Mouse (Mus musculus): ENCODE data around the gene Cmtm6. TPM values are rescaled to one million over a fixed set of nuclear protein-coding genes. Genes with fewer than 3 reads are reported as not detected.

The Cmtm6 gene
- polyA plus RNA-seq, 1 experiment from 2014 or later = 15.0 TPM

DNA sequence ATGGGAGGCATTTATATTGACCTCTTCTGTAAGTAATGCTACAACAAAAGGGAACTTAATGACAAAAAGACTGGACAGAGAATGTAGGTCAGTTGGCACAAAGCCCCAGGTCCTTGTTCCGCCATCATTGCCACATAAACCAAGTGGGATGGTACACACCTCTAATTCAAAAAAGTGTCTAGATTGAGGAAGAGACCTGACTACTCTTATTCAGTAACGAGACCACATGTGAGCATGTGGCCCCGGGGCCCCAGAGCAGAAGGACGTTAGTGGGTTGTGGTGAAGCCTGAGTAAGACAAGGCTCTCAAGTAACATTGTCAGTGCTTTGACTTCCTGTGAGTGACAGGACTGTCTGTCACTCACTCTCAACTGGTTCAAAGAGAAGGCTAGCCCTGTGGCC, 39.3 kb downstream of the Cmtm6 start:
- no peaks in the 10 kb centered on the region for H3K36me3 ChIP-seq (ENCODE audit: control insufficient read depth, insufficient read depth, low read length)
- no peak for ATAC-seq (ENCODE audit: low read depth)
- no peak overlapping the region for H3K9ac ChIP-seq (replicated peaks; ENCODE audit: low read depth, low read length)
- no peaks in the 10 kb centered on the region for H3K27me3 ChIP-seq (ENCODE audit: control insufficient read depth, insufficient read depth, low read length)
- no peak overlapping the region for H3K27ac ChIP-seq (ENCODE audit: low read depth, low read length)
- H3K9me3 ChIP-seq (ENCODE audit: control insufficient read depth, low read length) = no peaks in the 10 kb centered on the region
- H3K4me1 ChIP-seq (ENCODE audit: control insufficient read depth, insufficient read depth, low read length) = 0 out of 2 replicates have a peak, but pooled peaks cover 2% of the 10 kb centered on the region
- 90% methylated on average over 4 of the region's 4 CpGs for WGBS
- H3K4me2 ChIP-seq (ENCODE audit: low read depth, low read length) = no peak overlapping the region
- no peak overlapping the region for H3K4me3 ChIP-seq (ENCODE audit: low read depth, low read length)

DNA sequence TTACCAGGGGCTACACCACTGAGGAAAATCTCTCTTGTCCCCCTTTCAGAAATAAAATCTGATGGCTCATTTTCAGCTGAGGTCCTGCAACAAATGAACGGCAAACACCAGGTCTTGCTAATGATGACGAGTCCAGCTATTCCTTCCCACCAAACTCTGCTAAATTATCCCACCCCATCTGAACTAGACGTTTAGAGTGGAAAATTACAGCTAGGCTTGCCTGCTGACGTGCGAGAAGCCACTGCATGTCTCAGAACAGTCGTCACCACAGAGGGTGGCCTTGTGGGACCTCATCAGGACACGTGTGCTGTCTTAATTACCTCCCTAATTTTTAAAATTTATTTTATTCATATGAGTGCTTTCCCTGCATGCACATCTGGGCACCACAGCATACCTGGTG, 40.6 kb downstream of the Cmtm6 start:
- 0 out of 2 replicates have a peak, but pooled peaks cover 2% of the 10 kb centered on the region for H3K4me1 ChIP-seq (ENCODE audit: control insufficient read depth, insufficient read depth, low read length)
- H3K9ac ChIP-seq (replicated peaks; ENCODE audit: low read depth, low read length) = no peak overlapping the region
- H3K27ac ChIP-seq (ENCODE audit: low read depth, low read length) = no peak overlapping the region
- no peaks in the 10 kb centered on the region for H3K9me3 ChIP-seq (ENCODE audit: control insufficient read depth, low read length)
- no peaks in the 10 kb centered on the region for H3K27me3 ChIP-seq (ENCODE audit: control insufficient read depth, insufficient read depth, low read length)
- no peak overlapping the region for H3K4me3 ChIP-seq (ENCODE audit: low read depth, low read length)
- 74% methylated on average over 7 of the region's 7 CpGs for WGBS
- no peak overlapping the region for H3K4me2 ChIP-seq (ENCODE audit: low read depth, low read length)
- no peaks in the 10 kb centered on the region for H3K36me3 ChIP-seq (ENCODE audit: control insufficient read depth, insufficient read depth, low read length)
- no peak for ATAC-seq (ENCODE audit: low read depth)

DNA sequence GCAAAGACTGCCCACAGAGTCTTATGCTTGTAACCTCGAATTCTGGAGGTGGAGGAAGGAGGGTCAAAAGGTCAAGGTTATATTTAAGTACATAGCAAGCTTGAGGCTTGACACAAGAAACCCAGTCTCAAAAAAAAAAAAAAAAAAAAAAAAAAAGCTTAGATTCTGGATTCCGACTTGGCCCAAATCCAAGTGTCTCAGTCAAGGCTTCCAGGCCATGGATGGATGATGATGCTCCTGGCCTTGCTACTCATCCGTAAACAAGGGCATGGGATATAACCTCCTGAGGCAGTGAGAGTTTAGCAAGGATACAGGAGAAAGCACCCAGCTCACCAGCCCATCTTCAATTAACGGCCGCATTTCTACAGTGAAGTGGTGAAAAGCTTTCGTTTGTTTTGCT, 43.7 kb downstream of the Cmtm6 start:
- 78% methylated on average over 6 of the region's 6 CpGs for WGBS

DNA sequence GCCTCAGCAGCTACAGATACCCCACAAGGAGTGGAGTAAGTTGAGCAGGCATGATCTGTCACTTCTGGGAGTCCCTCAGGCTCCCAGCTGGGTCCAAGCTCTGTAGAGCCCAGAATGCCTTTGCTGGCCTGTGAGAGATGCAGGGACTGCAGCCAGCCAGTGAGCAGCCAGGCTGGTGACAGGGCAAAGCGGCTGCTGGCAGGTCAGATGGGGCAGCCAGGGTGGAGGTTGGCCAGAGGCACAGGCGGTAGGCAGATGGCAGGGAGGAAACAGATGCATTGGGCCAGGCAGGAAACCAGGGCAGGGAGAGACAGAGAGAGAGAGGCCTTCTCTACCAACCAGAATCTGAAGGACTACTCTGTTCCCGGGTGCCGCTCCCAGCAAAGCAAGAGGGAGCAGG, 44.4 kb downstream of the Cmtm6 start:
- no peaks in the 10 kb centered on the region for H3K9me3 ChIP-seq (ENCODE audit: control insufficient read depth, low read length)
- ATAC-seq (ENCODE audit: low read depth) = no peak
- H3K9ac ChIP-seq (replicated peaks; ENCODE audit: low read depth, low read length) = no peak overlapping the region
- 65% methylated on average over 4 of the region's 4 CpGs for WGBS
- H3K4me2 ChIP-seq (ENCODE audit: low read depth, low read length) = no peak overlapping the region
- no peaks in the 10 kb centered on the region for H3K36me3 ChIP-seq (ENCODE audit: control insufficient read depth, insufficient read depth, low read length)
- no peaks in the 10 kb centered on the region for H3K27me3 ChIP-seq (ENCODE audit: control insufficient read depth, insufficient read depth, low read length)
- no peak overlapping the region for H3K27ac ChIP-seq (ENCODE audit: low read depth, low read length)
- H3K4me1 ChIP-seq (ENCODE audit: control insufficient read depth, insufficient read depth, low read length) = no peaks in the 10 kb centered on the region
- no peak overlapping the region for H3K4me3 ChIP-seq (ENCODE audit: low read depth, low read length)

More for the DNA sequence above, 43.7 kb downstream of the Cmtm6 start:
- Histone ChIP-seq H3K4me3 (ENCODE audit: low read depth, low read length) (no peak overlapping the region), H3K36me3 (ENCODE audit: control insufficient read depth, insufficient read depth, low read length) (no peaks in the 10 kb centered on the region), H3K4me1 (ENCODE audit: control insufficient read depth, insufficient read depth, low read length) (no peaks in the 10 kb centered on the region), H3K9me3 (ENCODE audit: control insufficient read depth, low read length) (no peaks in the 10 kb centered on the region), H3K4me2 (ENCODE audit: low read depth, low read length) (no peak overlapping the region), H3K9ac (replicated peaks; ENCODE audit: low read depth, low read length) (no peak overlapping the region), H3K27ac (ENCODE audit: low read depth, low read length) (no peak overlapping the region), H3K27me3 (ENCODE audit: control insufficient read depth, insufficient read depth, low read length) (no peaks in the 10 kb centered on the region)
- ATAC-seq (ENCODE audit: low read depth) = no peak

DNA sequence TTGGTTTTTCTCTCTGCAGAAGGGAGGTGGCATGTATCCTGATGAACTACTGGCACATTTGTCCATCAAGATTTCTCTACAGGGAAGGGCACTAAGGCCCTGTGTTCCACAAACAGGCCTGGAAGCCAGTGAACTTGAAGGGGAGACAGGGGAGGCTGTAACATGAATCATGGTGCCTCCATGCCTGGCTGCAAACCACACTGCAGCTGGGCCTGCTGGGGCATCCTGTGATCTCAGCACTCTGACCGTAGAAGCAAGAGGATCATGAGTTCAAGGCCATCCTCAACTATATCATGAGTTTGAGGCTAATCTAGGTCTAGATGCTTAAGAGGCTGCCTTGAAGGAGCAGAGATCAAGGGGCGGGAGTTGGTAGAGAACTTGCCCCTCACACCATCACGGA, 45.4 kb downstream of the Cmtm6 start:
- H3K27me3 ChIP-seq (ENCODE audit: control insufficient read depth, insufficient read depth, low read length) = no peaks in the 10 kb centered on the region
- no peaks in the 10 kb centered on the region for H3K36me3 ChIP-seq (ENCODE audit: control insufficient read depth, insufficient read depth, low read length)
- H3K9me3 ChIP-seq (ENCODE audit: control insufficient read depth, low read length) = no peaks in the 10 kb centered on the region
- 92% methylated on average over 3 of the region's 3 CpGs for WGBS
- H3K9ac ChIP-seq (replicated peaks; ENCODE audit: low read depth, low read length) = no peak overlapping the region
- H3K4me1 ChIP-seq (ENCODE audit: control insufficient read depth, insufficient read depth, low read length) = 0 out of 2 replicates have a peak, but pooled peaks cover under 1% of the 10 kb centered on the region
- no peak for ATAC-seq (ENCODE audit: low read depth)
- no peak overlapping the region for H3K27ac ChIP-seq (ENCODE audit: low read depth, low read length)
- H3K4me2 ChIP-seq (ENCODE audit: low read depth, low read length) = no peak overlapping the region
- no peak overlapping the region for H3K4me3 ChIP-seq (ENCODE audit: low read depth, low read length)

DNA sequence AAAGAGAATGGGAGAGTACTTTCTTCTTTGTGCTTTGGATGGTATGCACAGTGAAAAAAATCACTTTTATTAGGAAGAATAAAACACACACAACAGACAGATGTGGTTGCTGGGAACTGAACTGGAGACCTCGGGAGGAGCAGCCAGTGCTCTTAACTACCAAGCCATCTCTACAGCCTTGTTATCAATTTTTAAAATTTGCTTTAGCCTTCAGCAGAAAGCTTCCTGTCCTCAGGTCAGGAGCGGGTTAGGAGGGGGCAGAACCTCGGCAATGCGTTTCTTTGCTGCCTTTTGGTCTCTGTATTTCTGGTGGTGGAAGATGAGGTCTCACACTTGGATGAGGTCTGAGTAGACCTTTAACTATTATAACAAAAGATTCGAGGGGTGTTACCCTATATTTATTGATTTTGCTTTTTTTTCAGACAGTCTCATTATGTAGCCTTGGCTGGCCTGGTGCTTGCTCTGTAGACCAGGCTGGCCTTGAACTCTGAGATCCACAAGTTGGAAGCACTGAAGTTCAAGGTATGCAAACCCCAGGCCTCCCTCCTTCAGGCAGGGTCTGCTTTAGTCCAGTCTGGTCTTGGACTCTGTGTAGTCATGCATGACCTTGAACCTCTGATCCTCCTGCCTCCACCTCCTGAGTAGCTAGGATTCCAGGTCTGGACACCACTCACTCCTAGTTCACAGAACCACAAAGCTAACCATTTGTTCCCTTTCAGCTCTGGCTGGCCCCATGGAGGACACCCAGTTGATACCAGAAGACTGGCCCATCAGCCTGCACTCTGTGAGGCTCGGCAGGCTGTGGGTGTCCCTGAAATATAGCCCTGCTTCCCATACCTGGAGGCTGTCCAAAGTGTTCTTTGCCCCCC, 46.5 kb downstream of the Cmtm6 start:
- ATAC-seq (ENCODE audit: low read depth) = no peak
- H3K4me2 ChIP-seq (ENCODE audit: low read depth, low read length) = no peak overlapping the region
- 0 out of 2 replicates have a peak, but pooled peaks cover 3% of the 10 kb centered on the region for H3K4me1 ChIP-seq (ENCODE audit: control insufficient read depth, insufficient read depth, low read length)
- 86% methylated on average over 6 of the region's 6 CpGs for WGBS
- H3K4me3 ChIP-seq (ENCODE audit: low read depth, low read length) = no peak overlapping the region
- H3K9me3 ChIP-seq (ENCODE audit: control insufficient read depth, low read length) = no peaks in the 10 kb centered on the region
- no peaks in the 10 kb centered on the region for H3K36me3 ChIP-seq (ENCODE audit: control insufficient read depth, insufficient read depth, low read length)
- no peaks in the 10 kb centered on the region for H3K27me3 ChIP-seq (ENCODE audit: control insufficient read depth, insufficient read depth, low read length)
- H3K9ac ChIP-seq (replicated peaks; ENCODE audit: low read depth, low read length) = no peak overlapping the region
- H3K27ac ChIP-seq (ENCODE audit: low read depth, low read length) = no peak overlapping the region

DNA sequence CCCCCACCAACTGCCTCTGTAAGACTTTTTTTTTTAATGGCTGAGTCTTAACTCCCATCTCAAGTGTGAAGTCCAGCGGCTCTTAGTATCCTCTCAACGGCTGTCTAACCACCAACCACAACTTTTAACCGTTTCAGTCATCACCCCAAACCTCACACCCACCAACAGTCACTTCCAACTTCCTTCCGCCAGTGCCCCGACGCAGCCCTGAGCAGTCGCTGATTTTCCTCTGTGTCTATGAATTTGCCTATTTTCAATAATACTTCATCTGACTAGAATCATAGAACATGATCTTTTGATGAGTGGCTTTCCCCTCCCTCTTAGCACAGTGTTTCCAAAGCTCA, 47.1 kb downstream of the Cmtm6 start:
- no peak overlapping the region for H3K4me2 ChIP-seq (ENCODE audit: low read depth, low read length)
- H3K36me3 ChIP-seq (ENCODE audit: control insufficient read depth, insufficient read depth, low read length) = no peaks in the 10 kb centered on the region
- H3K9ac ChIP-seq (replicated peaks; ENCODE audit: low read depth, low read length) = no peak overlapping the region
- ATAC-seq (ENCODE audit: low read depth) = no peak
- H3K27me3 ChIP-seq (ENCODE audit: control insufficient read depth, insufficient read depth, low read length) = no peaks in the 10 kb centered on the region
- H3K9me3 ChIP-seq (ENCODE audit: control insufficient read depth, low read length) = no peaks in the 10 kb centered on the region
- H3K4me1 ChIP-seq (ENCODE audit: control insufficient read depth, insufficient read depth, low read length) = 0 out of 2 replicates have a peak, but pooled peaks cover 3% of the 10 kb centered on the region
- 92% methylated on average over 7 of the region's 7 CpGs for WGBS
- no peak overlapping the region for H3K27ac ChIP-seq (ENCODE audit: low read depth, low read length)
- no peak overlapping the region for H3K4me3 ChIP-seq (ENCODE audit: low read depth, low read length)

DNA sequence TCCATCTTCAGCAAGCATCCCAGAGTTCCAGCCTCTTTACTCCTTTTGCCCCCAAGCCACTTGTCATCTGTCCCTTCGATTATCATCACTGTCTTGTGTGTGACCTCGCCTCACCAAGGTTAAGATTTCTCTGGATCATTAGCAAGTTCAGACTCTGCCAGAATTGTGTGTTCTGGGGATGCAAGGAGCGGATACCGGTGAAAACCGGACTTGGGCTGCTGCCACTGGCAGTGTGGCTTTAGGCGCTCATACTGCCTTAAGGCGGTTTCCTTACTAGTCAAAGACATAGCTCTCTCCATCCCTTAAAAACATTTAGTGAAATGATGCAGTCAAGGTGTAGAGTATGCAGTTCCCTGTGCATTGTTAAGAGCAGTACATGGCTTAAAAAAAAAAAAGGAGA, 48.0 kb downstream of the Cmtm6 start:
- no peak for ATAC-seq (ENCODE audit: low read depth)
- Histone ChIP-seq H3K4me2 (ENCODE audit: low read depth, low read length) (no peak overlapping the region), H3K9ac (replicated peaks; ENCODE audit: low read depth, low read length) (no peak overlapping the region), H3K4me3 (ENCODE audit: low read depth, low read length) (no peak overlapping the region), H3K4me1 (ENCODE audit: control insufficient read depth, insufficient read depth, low read length) (0 out of 2 replicates have a peak, but pooled peaks cover 3% of the 10 kb centered on the region), H3K27me3 (ENCODE audit: control insufficient read depth, insufficient read depth, low read length) (no peaks in the 10 kb centered on the region), H3K27ac (ENCODE audit: low read depth, low read length) (no peak overlapping the region), H3K9me3 (ENCODE audit: control insufficient read depth, low read length) (no peaks in the 10 kb centered on the region), H3K36me3 (ENCODE audit: control insufficient read depth, insufficient read depth, low read length) (no peaks in the 10 kb centered on the region)
- WGBS = 96% methylated on average over 7 of the region's 7 CpGs

DNA sequence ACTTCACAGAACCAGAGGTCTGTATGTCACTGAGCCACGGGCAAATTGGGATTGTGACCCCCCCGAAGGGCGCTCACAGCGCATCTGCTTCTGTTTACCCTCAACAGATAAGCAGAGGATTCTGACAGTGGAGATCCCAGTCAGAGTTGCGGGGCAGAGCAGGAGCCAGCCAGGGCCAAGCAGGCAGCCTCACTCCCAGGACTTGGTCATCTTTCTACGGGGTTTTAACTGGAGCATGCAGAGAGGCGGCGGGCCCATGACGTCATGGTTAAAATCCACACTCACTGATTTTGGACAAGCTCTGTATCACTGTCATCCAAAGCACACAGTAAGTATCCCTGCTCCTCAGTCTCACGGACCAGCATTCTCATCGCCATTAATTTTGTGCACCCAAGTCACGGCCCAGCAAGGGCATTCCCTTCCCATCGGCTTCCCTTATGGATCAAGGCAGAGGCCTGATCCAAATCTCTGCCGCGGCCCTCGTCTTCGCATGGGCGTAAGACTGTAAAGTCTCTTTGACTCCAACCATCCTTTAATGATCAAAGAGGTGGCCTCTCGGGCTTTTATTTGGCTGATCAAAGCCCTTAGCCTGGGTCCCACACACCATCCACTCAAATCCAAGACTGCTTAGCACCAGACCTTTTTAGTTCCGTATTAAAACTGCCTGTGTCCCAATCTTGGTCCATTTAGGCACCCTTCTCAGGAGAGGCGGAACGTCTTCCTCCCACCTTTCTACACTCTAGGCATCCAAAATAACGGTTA, 49.2 kb downstream of the Cmtm6 start:
- Histone ChIP-seq H3K4me2 (ENCODE audit: low read depth, low read length) (peak overlapping the region; percentile 72; the same call in 1 of the 2 replicates), H3K4me3 (ENCODE audit: low read depth, low read length) (no peak overlapping the region; the same call in 1 of the 2 replicates), H3K4me1 (ENCODE audit: control insufficient read depth, insufficient read depth, low read length) (0 out of 2 replicates have a peak, but pooled peaks cover 3% of the 10 kb centered on the region), H3K27ac (ENCODE audit: low read depth, low read length) (no peak overlapping the region), H3K9me3 (ENCODE audit: control insufficient read depth, low read length) (no peaks in the 10 kb centered on the region), H3K27me3 (ENCODE audit: control insufficient read depth, insufficient read depth, low read length) (no peaks in the 10 kb centered on the region), H3K36me3 (ENCODE audit: control insufficient read depth, insufficient read depth, low read length) (no peaks in the 10 kb centered on the region), H3K9ac (replicated peaks; ENCODE audit: low read depth, low read length) (no peak overlapping the region)
- WGBS = 31% methylated on average over 23 of the region's 23 CpGs
- ATAC-seq (ENCODE audit: low read depth) = no peak
